Mouse (Mus musculus) right cerebral cortex, postnatal 25 days (tissue): ENCODE measurements around the gene Cysrt1.
A peak's percentile ranks its signal among the peaks of the same experiment; 100 is the strongest.

Source experiments
- DNase-seq: peaks from one replicate; pipeline ENCODE4 v3.0.0; 2022

Gene Cysrt1

DNA sequence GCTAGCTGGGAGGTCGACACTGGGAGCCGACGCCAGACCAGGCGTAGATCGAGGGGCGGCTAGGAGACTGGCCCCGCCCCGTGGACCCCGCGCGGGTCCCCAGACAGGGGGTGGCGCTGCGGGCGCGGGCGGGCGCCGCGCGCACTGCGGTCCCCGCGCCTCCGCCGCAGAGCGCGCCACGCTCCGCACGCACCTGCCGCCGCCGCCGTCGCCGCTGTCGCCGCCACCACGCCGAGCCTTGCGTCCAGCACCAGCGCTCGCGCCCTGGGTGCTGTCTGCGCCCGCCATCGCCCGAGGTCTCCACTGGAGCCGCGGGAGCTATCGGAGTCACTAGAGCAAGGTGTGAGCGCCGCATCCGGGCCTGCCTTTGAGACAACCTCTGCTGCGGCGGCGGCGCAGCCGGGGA, at the start of gene Cysrt1, which contains the start of gene Rnf208:
Gene Cysrt1 (minus strand): TSS at position 352 of the 406 bp plus-strand sequence.
Gene Rnf208 (plus strand): TSS at position 155 of the 406 bp plus-strand sequence.
- peak; percentile 67 for DNase-seq

DNA sequence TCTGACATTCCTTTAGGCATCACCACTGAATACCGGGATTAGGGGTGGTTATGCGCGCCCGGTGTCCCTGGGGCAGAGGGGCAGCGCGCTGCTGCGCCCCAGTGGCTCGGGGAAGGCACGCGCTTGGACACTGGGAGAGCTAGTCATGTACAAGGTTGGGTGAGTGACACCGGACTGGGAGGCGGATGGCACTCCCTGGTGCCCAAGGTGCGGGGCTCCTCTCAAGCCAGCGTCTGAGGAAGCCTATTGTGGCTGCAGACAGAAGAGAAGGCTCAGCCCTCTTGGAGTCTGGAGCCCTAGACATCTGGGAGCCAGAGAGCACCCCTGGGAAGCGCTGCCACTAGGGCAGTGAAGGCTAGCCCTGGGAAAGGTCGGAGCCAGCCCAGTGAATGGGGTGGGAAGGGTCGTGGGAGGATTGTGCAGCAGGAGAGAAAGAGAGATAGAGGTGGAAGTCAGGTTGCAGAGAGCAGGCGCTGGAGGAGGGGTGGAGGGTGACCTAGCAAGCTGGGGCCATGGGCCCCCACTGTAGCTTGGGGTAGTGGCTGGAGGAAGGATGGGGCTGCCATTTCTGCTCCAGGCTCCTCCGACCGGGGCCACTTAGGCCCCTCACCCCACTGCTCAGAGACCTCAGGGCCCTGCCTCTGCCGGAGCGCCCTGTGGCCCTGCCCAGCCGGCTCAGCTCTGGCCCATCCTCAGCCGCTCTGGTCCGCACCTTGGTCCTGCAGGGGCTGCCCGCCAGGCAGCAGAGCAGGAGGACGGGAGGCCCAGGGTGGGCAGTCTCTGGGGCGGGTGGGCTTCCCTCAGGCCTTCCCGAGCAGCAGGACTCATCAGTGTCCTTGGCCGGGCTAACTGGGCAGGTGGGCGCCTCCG, 49.2 kb upstream of the Cysrt1 start:
- no peak for DNase-seq

DNA sequence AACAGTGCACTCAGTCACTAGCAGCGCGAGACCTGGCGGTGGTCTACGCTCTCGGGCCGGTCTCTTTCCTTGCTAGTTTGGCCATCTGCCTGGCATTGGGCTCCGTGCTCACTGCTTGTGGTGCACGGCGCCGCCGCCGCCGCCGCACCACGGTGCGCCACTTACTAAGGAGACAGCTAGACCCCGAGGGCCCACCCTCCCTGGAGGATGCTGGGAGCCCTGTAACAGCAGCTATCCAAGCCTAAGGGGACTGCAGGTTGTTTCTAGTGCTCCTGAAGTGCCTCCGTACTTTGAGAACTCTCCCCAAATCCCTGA, 48.5 kb upstream of the Cysrt1 start:
- DNase-seq = peak; percentile 59

- peak; percentile 79 for DNase-seq
These were observed 48.0 kb upstream of the Cysrt1 start for GRCm38 (mm10) chr2:25290101-25290815.

DNA sequence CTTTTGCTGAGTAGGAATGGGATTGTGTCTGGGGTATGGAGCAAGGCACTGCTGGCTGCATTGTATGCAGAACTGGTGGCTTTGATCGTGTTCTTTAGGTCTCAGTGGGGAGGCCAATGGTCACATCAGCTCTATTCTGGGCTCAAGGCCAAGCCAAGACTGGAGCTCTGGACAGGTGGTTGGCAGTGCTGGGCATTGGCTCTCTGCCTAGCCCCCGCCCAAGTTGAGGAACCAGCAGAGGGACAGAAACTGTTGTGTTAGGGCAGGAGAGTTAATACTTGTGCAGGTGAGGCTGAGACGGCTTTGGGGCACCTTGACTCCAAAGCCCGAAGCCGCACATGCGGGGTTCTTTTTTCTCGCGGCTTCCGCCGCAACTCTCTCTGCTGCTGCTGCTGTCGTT, 47.4 kb upstream of the Cysrt1 start, which contains the start of gene Lrrc26:
Gene Lrrc26 (plus strand): TSS at position 265 of the 400 bp plus-strand sequence.
- DNase-seq = peak; percentile 14

DNA sequence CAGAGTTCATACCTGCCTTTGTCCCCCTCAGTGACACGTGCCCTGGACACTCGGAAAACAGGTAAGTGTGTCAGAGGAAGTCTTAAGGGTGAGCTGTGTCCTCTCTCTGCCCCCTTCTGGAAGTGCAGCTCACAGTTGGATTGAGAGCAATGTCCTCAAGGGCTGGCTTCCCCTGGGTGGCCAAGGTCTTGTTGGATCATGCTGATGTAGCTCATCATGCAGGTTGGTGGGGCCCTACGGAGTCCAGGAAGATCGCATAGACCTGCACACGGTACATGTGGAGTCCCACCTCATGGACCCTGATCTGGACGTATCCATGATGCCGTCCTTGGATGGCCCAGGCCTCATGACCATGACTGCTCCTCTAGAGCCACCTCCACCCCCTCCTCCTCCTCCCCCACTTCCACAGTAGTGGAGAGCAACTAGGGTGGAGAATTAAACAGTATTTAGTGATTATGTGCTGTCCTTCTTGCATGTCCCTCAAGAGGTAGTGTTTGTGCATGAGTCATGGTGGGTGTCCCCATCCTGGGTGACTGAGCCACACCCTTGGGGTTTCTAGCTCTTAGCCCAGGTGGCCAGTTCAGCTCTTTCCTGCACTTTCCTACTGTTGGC, 46.6 kb upstream of the Cysrt1 start:
- DNase-seq = no peak

GRCm38 (mm10) chr2:25287927-25288649, 45.8 kb upstream of the Cysrt1 start, which contains the start of gene Tmem210:
TSS of gene Tmem210 (plus strand) at chr2:25288145.
- peak; percentile 19 for DNase-seq

GRCm38 (mm10) chr2:25286837-25287636, 44.8 kb upstream of the Cysrt1 start:
- peak; percentile 15 for DNase-seq

DNA sequence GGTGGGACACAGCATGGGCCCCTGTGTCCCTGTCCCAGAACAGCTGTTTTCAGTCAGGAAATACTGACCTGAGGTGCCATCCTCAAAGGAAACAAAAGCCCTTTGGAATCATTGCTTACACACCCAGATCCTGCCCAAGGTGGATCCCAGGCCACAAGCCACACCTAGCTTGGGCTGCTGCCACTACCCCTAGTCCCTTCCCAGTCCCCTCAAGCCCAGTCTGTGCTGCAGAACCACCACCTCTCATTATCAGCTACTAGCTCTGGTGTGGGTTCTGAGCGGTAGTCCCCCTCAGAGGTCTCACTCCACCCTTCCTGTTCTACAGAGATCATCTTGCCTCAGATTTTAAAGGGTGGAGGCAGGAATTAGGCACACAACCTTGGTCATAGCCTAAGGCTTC, 44.1 kb upstream of the Cysrt1 start:
- peak; percentile 11 for DNase-seq

- DNase-seq = no peak
These were observed 43.3 kb upstream of the Cysrt1 start for GRCm38 (mm10) chr2:25285551-25285950.

- no peak for DNase-seq
These were observed 37.0 kb upstream of the Cysrt1 start for GRCm38 (mm10) chr2:25278928-25279882.

DNA sequence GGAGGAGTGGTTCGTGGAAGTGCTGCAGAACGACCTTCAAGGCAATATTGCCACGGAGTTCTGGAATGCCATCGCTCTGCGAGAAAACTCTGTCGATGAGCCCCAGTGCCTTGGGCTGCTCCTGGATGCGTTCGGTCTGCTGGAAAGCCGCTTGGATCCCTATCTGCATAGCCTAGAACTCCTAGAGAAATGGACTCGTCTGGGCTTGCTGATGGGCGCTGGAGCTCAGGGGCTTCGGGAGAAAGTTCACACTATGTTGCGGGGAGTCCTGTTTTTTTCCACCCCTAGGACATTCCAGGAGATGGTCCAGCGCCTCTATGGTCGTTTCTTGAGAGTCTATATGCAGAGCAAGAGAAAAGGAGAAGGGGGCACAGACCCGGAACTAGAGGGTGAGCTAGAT, 30.8 kb upstream of the Cysrt1 start:
- no peak for DNase-seq

DNA sequence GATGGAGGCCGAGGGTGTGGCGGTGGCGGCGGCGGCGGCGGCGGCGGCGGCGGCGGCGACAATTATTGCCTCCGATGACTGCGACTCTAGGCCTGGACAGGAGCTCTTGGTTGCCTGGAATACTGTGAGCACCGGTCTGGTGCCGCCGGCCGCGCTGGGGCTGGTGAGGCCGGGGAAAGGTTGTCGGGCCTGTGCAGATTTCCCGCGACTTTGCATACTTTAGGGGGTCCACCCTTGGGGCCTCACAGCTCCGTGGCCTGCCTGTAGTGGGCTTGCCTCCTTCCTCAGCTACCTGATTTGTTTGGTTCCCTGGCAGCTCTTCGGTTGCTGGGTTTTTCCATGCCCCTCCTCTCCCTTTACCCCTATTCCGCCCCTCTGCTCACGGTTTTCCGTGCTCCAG, 30.3 kb upstream of the Cysrt1 start:
- DNase-seq = no peak

DNA sequence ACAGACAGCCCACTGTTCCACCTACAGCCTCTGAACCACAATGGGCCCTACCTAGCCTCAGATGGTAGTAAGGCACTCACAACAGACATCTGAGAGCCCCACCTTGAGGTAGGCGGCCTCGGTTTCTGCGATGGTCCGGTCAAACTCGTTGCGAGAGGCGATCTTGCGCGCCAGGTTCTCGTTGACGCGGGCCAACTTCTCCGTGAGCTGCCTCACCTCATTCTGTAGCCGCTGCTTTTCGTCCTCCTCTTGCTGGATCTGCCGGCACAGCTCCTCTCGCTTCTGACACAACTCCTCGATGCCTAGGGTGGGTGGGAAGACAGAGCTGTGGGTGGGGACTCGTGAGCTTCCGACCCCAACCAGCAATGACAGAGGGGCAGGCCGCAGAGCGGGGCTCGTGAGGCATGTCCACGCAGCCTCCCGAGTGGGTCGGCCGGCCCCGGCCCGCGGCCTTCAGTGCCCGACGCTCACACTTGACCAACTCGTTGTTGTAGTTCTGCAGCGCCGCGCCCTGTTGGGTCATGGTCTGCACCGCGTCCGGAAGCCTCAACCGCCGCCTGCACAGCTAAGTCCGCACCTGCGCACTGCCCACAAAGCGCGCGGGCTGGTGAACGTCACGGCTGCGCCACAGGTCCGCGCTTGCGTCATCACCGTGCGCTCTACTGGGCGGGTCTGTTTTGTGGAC, 29.7 kb upstream of the Cysrt1 start, which contains the start of the genes Ssna1 and Anapc2:
Gene Ssna1 (minus strand): TSS at position 612 of the 685 bp plus-strand sequence.
Gene Anapc2 (plus strand): TSS at position 652 of the 685 bp plus-strand sequence.
- DNase-seq = peak; percentile 97

GRCm38 (mm10) chr2:25267746-25268309, 25.6 kb upstream of the Cysrt1 start:
- no peak for DNase-seq

GRCm38 (mm10) chr2:25267241-25267640, 25.0 kb upstream of the Cysrt1 start:
- no peak for DNase-seq

- DNase-seq = no peak
These were observed 24.5 kb upstream of the Cysrt1 start for GRCm38 (mm10) chr2:25266720-25267119.

- no peak for DNase-seq
These were observed 23.8 kb upstream of the Cysrt1 start for GRCm38 (mm10) chr2:25265897-25266656.

- no peak for DNase-seq
These were observed 22.6 kb upstream of the Cysrt1 start for GRCm38 (mm10) chr2:25264851-25265250.
